Mouse (Mus musculus) layer of hippocampus, adult 11-12 months (tissue): ENCODE results near the gene Ccdc33.
A peak's percentile ranks its signal among the peaks of the same experiment; 100 is the strongest.

ENCODE experiments used
- DNase-seq: peaks from one replicate; pipeline ENCODE4 v3.0.0; 2022; ENCODE audit warnings: low spot score

Gene Ccdc33

GRCm38 (mm10) chr9:58118671-58119070 is at the start of gene Ccdc33:
TSS of gene Ccdc33 (minus strand) at chr9:58118823.
- no peak for DNase-seq

GRCm38 (mm10) chr9:58165779-58166178 is 47.2 kb upstream of the Ccdc33 start:
- DNase-seq = no peak

- DNase-seq = no peak
These were observed 44.5 kb upstream of the Ccdc33 start for GRCm38 (mm10) chr9:58163146-58163545.

- no peak for DNase-seq
These were observed 43.5 kb upstream of the Ccdc33 start for GRCm38 (mm10) chr9:58162173-58162572.

GRCm38 (mm10) chr9:58160315-58160714 is 41.7 kb upstream of the Ccdc33 start:
- DNase-seq = no peak

- DNase-seq = peak; percentile 45
These were observed 41.2 kb upstream of the Ccdc33 start for GRCm38 (mm10) chr9:58159855-58160254.

- no peak for DNase-seq
These were observed 40.1 kb upstream of the Ccdc33 start for GRCm38 (mm10) chr9:58158541-58159311.

GRCm38 (mm10) chr9:58157838-58158237 is 39.2 kb upstream of the Ccdc33 start:
- DNase-seq = no peak

- no peak for DNase-seq
These were observed 38.4 kb upstream of the Ccdc33 start for GRCm38 (mm10) chr9:58156819-58157560.

GRCm38 (mm10) chr9:58155366-58155765 is 36.7 kb upstream of the Ccdc33 start:
- no peak for DNase-seq

- DNase-seq = no peak
These were observed 34.5 kb upstream of the Ccdc33 start for GRCm38 (mm10) chr9:58153095-58153494.

GRCm38 (mm10) chr9:58150733-58151361 is 32.2 kb upstream of the Ccdc33 start:
- no peak for DNase-seq

GRCm38 (mm10) chr9:58148806-58149205 is 30.2 kb upstream of the Ccdc33 start:
- DNase-seq = no peak

GRCm38 (mm10) chr9:58145417-58145816 is 26.8 kb upstream of the Ccdc33 start:
- no peak for DNase-seq

GRCm38 (mm10) chr9:58144664-58145063 is 26.0 kb upstream of the Ccdc33 start:
- no peak for DNase-seq

GRCm38 (mm10) chr9:58143419-58143818 is 24.8 kb upstream of the Ccdc33 start:
- DNase-seq = no peak

GRCm38 (mm10) chr9:58139947-58140346 is 21.3 kb upstream of the Ccdc33 start:
- peak; percentile 29 for DNase-seq

- no peak for DNase-seq
These were observed 17.3 kb upstream of the Ccdc33 start for GRCm38 (mm10) chr9:58135921-58136321.

GRCm38 (mm10) chr9:58134906-58135305 is 16.3 kb upstream of the Ccdc33 start:
- DNase-seq = no peak

- no peak for DNase-seq
These were observed 15.6 kb upstream of the Ccdc33 start for GRCm38 (mm10) chr9:58133893-58134884.

- no peak for DNase-seq
These were observed 13.1 kb upstream of the Ccdc33 start for GRCm38 (mm10) chr9:58131735-58132134.

- no peak for DNase-seq
These were observed 12.3 kb upstream of the Ccdc33 start for GRCm38 (mm10) chr9:58130909-58131308.
